Mouse (Mus musculus): ENCODE results near the gene Tcte3. TPM values are rescaled to one million over a fixed set of nuclear protein-coding genes. Genes with fewer than 3 reads are reported as not detected.
A peak's percentile ranks its signal among the peaks of the same experiment; 100 is the strongest.
"Not testable (repeated sequence)": the region's sequence is repeated elsewhere in the genome, so short reads cannot be mapped to it uniquely, and the experiment has no call there.

Gene Tcte3
- polyA plus RNA-seq, 1 experiment, result 0.13 TPM

DNA sequence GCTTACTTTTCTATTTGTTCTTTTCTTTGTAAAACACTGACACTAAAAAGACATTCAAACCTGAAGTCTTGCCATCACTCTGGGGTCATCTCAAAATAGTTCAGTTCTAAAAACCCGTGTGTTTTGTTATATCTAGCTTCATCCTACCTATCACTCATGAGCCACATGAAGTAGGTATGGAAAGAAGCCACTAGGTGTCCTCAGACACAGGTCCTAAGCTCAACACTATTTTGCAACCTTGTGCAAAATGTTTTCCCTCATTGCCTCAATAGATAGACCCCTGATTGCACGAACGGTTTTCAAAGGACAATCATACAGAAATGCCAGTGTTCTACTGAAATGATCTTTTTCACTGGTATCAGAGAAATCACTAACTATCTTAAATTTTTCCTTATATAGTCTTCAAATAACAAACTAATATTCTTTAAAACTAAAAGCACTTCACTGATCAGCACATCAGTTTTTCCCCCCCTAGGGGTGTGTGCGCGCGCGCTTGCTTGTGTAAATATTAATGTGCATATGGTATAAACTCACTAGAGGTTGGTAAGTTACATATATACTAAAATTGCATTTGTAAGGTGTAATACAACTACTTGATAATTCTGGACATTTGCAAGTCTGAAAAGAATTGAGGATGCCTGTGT lies 63.4 kb downstream of the Tcte3 start:
- H3K4me1 ChIP-seq (ENCODE audit: control insufficient read depth); H3K27me3 ChIP-seq (ENCODE audit: control insufficient read depth); H3K36me3 ChIP-seq (ENCODE audit: control insufficient read depth); H3K9me3 ChIP-seq (ENCODE audit: control insufficient read depth, low read length): not testable (repeated sequence)
- H3K4me3 ChIP-seq (replicated peaks), result peak overlapping the region; percentile 35

Other genes starting within 250 kb of the Tcte3 start
- not detected in 2 replicates for gene Wdr27, start 98.3 kb downstream of the Tcte3 start, polyA plus RNA-seq (2012)
- 0.07 and 0.19 TPM in 2 replicates for gene 1600012H06Rik, start 98.3 kb downstream of the Tcte3 start, polyA plus RNA-seq (2012)
- 9.0 and 9.1 TPM in 2 replicates for gene Phf10, start 80.2 kb downstream of the Tcte3 start, polyA plus RNA-seq (2012)
- 0.06 and 0.12 TPM in 2 replicates for gene 9030025P20Rik, start 63.0 kb downstream of the Tcte3 start, polyA plus RNA-seq (2012)
- gene Gm3417, start 62.7 kb downstream of the Tcte3 start, polyA plus RNA-seq (2012), result 0.15 TPM in 1 of 2 replicates, not detected in the other
- gene Gm3435, start 31.3 kb downstream of the Tcte3 start, polyA plus RNA-seq (2012), result 0.03 TPM in 1 of 2 replicates, not detected in the other
- gene Ermard, start 280 bp downstream of the Tcte3 start, polyA plus RNA-seq (2012), result 0.03 and 0.13 TPM in 2 replicates
- gene Gm3448, start within 50 bp of the Tcte3 start, polyA plus RNA-seq (2012), result 0.02 and 0.13 TPM in 2 replicates